Mouse (Mus musculus): ENCODE measurements at regions not wholly inside any gene's neighbourhood (a gene's known extent, or its start where the extent isn't known, plus 50 kb on each side); places are given as distances from the start of the nearest gene placed in this dataset.

GRCm38 (mm10) chr14:49592667-49593066 lies 66.8 kb upstream of the Slc35f4 start:
- DNase-seq (ENCODE audit: low spot score in 2 of 2): no peak
- intact Hi-C loops (cut with DNase I): no loop called here

- DNase-seq (ENCODE audit: low spot score in 2 of 2): peak in 1 of 2 experiments; percentile 18
- intact Hi-C loops (cut with DNase I): no loop called here
Observed at GRCm38 (mm10) chr14:49590322-49590721, 64.5 kb upstream of the Slc35f4 start.
